Mouse (Mus musculus): Measurements from ENCODE around the gene Polrmt. TPM values are rescaled to one million over a fixed set of nuclear protein-coding genes. Genes with fewer than 3 reads are reported as not detected.

Gene Polrmt
- polyA plus RNA-seq, 1 experiment from 2014 or later = 54.0 TPM

- Histone ChIP-seq H3K4me1 (replicated peaks) (peaks cover 25% of the 10 kb centered on the region), H3K27me3 (no peaks in the 10 kb centered on the region), H3K36me3 (no peaks in the 10 kb centered on the region), H3K4me2 (peak overlapping the region; percentile 40), H3K4me3 (replicated peaks) (no peak overlapping the region), H3K9me3 (0 out of 2 replicates have a peak, but pooled peaks cover 7% of the 10 kb centered on the region), H3K27ac (peak overlapping the region; percentile 90), H3K9ac (replicated peaks) (no peak overlapping the region)
- ATAC-seq (ENCODE audit: insufficient number of reproducible peaks, insufficient read depth, low FRiP score, low TSS enrichment, low read depth) = 0 out of 2 replicates have a peak, but pooled peaks have one; percentile 33
- 41% methylated on average over 9 of the region's 9 CpGs for WGBS
Observed at GRCm38 (mm10) chr10:79696129-79696651, 50.2 kb downstream of the Polrmt start.

- H3K4me3 ChIP-seq (replicated peaks) = no peak overlapping the region
- H3K4me2 ChIP-seq = peak overlapping the region; percentile 40
- H3K9me3 ChIP-seq = 0 out of 2 replicates have a peak, but pooled peaks cover 7% of the 10 kb centered on the region
- peak overlapping the region; percentile 90 for H3K27ac ChIP-seq
- ATAC-seq (ENCODE audit: insufficient number of reproducible peaks, insufficient read depth, low FRiP score, low TSS enrichment, low read depth) = no peak
- no peaks in the 10 kb centered on the region for H3K27me3 ChIP-seq
- H3K36me3 ChIP-seq = no peaks in the 10 kb centered on the region
- H3K9ac ChIP-seq (replicated peaks) = no peak overlapping the region
- H3K4me1 ChIP-seq (replicated peaks) = peaks cover 18% of the 10 kb centered on the region
- 67% methylated on average over 13 of the region's 13 CpGs for WGBS
Observed at GRCm38 (mm10) chr10:79695231-79696128, 50.9 kb downstream of the Polrmt start.

GRCm38 (mm10) chr10:79694379-79694655 lies 52.1 kb downstream of the Polrmt start:
- H3K36me3 ChIP-seq = peaks cover 5% of the 10 kb centered on the region
- H3K4me1 ChIP-seq (replicated peaks) = peaks cover 18% of the 10 kb centered on the region
- 0 out of 2 replicates have a peak, but pooled peaks cover 7% of the 10 kb centered on the region for H3K9me3 ChIP-seq
- WGBS = 84% methylated on average over 6 of the region's 6 CpGs
- no peak overlapping the region for H3K9ac ChIP-seq (replicated peaks)
- no peak overlapping the region for H3K4me2 ChIP-seq
- ATAC-seq (ENCODE audit: insufficient number of reproducible peaks, insufficient read depth, low FRiP score, low TSS enrichment, low read depth) = no peak
- no peak overlapping the region for H3K27ac ChIP-seq
- no peaks in the 10 kb centered on the region for H3K27me3 ChIP-seq
- no peak overlapping the region for H3K4me3 ChIP-seq (replicated peaks)

GRCm38 (mm10) chr10:79693580-79694378 lies 52.6 kb downstream of the Polrmt start:
- ATAC-seq (ENCODE audit: insufficient number of reproducible peaks, insufficient read depth, low FRiP score, low TSS enrichment, low read depth) = no peak
- Histone ChIP-seq H3K9me3 (0 out of 2 replicates have a peak, but pooled peaks cover 7% of the 10 kb centered on the region), H3K4me3 (replicated peaks) (no peak overlapping the region), H3K36me3 (peaks cover 11% of the 10 kb centered on the region), H3K9ac (replicated peaks) (no peak overlapping the region), H3K4me2 (no peak overlapping the region), H3K4me1 (replicated peaks) (peaks cover 18% of the 10 kb centered on the region), H3K27ac (no peak overlapping the region), H3K27me3 (no peaks in the 10 kb centered on the region)
- WGBS = 75% methylated on average over 12 of the region's 12 CpGs

- Histone ChIP-seq H3K27ac (no peak overlapping the region), H3K36me3 (peaks cover 28% of the 10 kb centered on the region), H3K4me3 (replicated peaks) (no peak overlapping the region), H3K9me3 (0 out of 2 replicates have a peak, but pooled peaks cover 7% of the 10 kb centered on the region), H3K4me2 (no peak overlapping the region), H3K9ac (replicated peaks) (no peak overlapping the region), H3K4me1 (replicated peaks) (peaks cover 18% of the 10 kb centered on the region), H3K27me3 (no peaks in the 10 kb centered on the region)
- ATAC-seq (ENCODE audit: insufficient number of reproducible peaks, insufficient read depth, low FRiP score, low TSS enrichment, low read depth) = no peak
- WGBS = 96% methylated on average over 2 of the region's 2 CpGs
Observed at GRCm38 (mm10) chr10:79691986-79692548, 54.3 kb downstream of the Polrmt start.

- no peak for ATAC-seq (ENCODE audit: insufficient number of reproducible peaks, insufficient read depth, low FRiP score, low TSS enrichment, low read depth)
- Histone ChIP-seq H3K4me3 (replicated peaks) (no peak overlapping the region), H3K4me1 (replicated peaks) (no peaks in the 10 kb centered on the region; the same call in 1 of the 2 replicates), H3K4me2 (no peak overlapping the region), H3K27ac (no peak overlapping the region), H3K36me3 (peaks cover 57% of the 10 kb centered on the region), H3K9me3 (0 out of 2 replicates have a peak, but pooled peaks cover 7% of the 10 kb centered on the region), H3K27me3 (no peaks in the 10 kb centered on the region), H3K9ac (replicated peaks) (no peak overlapping the region)
- 97% methylated on average over 3 of the region's 3 CpGs for WGBS
Observed at GRCm38 (mm10) chr10:79689178-79689577, 57.2 kb downstream of the Polrmt start.

- H3K9ac ChIP-seq (replicated peaks) = no peak within 1 kb of the TSS
- H3K9me3 ChIP-seq = 0 out of 2 replicates have a peak, but pooled peaks cover 7% of the 10 kb centered on the region
- no peak within 1 kb of the TSS for H3K27ac ChIP-seq
- no peak within 1 kb of the TSS for H3K4me3 ChIP-seq (replicated peaks)
- H3K4me2 ChIP-seq = no peak within 1 kb of the TSS
- H3K4me1 ChIP-seq (replicated peaks) = peaks cover 4% of the 10 kb centered on the region
- H3K27me3 ChIP-seq = no peaks in the 10 kb centered on the region
- H3K36me3 ChIP-seq = peaks cover 59% of the 10 kb centered on the region
- WGBS = 80% methylated on average over 4 of the region's 4 CpGs
- ATAC-seq (ENCODE audit: insufficient number of reproducible peaks, insufficient read depth, low FRiP score, low TSS enrichment, low read depth) = no peak
Observed at GRCm38 (mm10) chr10:79688720-79689119, 57.7 kb downstream of the Polrmt start, which contains the start of gene Gzmm. Gene Gzmm (plus strand): TSS chr10:79689020.

- Histone ChIP-seq H3K27me3 (no peaks in the 10 kb centered on the region), H3K4me2 (no peak overlapping the region), H3K4me3 (replicated peaks) (no peak overlapping the region), H3K36me3 (peaks cover 59% of the 10 kb centered on the region), H3K9ac (replicated peaks) (no peak overlapping the region), H3K4me1 (replicated peaks) (peaks cover 13% of the 10 kb centered on the region), H3K27ac (no peak overlapping the region), H3K9me3 (0 out of 2 replicates have a peak, but pooled peaks cover 7% of the 10 kb centered on the region)
- ATAC-seq (ENCODE audit: insufficient number of reproducible peaks, insufficient read depth, low FRiP score, low TSS enrichment, low read depth) = no peak
- WGBS = 98% methylated on average over 6 of the region's 6 CpGs
Observed at GRCm38 (mm10) chr10:79687513-79687912, 58.9 kb downstream of the Polrmt start.

- no peak overlapping the region for H3K4me2 ChIP-seq
- H3K27me3 ChIP-seq = no peaks in the 10 kb centered on the region
- H3K4me3 ChIP-seq (replicated peaks) = no peak overlapping the region
- peaks cover 59% of the 10 kb centered on the region for H3K36me3 ChIP-seq
- no peak overlapping the region for H3K27ac ChIP-seq
- peaks cover 13% of the 10 kb centered on the region for H3K4me1 ChIP-seq (replicated peaks)
- 0 out of 2 replicates have a peak, but pooled peaks cover under 1% of the 10 kb centered on the region for H3K9me3 ChIP-seq
- no peak overlapping the region for H3K9ac ChIP-seq (replicated peaks)
- ATAC-seq (ENCODE audit: insufficient number of reproducible peaks, insufficient read depth, low FRiP score, low TSS enrichment, low read depth) = no peak
- 95% methylated on average over 1 of the region's 1 CpGs for WGBS
Observed at GRCm38 (mm10) chr10:79686691-79687090, 59.7 kb downstream of the Polrmt start.

GRCm38 (mm10) chr10:79686219-79686618 lies 60.2 kb downstream of the Polrmt start:
- Histone ChIP-seq H3K4me2 (no peak overlapping the region), H3K4me3 (replicated peaks) (no peak overlapping the region), H3K9ac (replicated peaks) (no peak overlapping the region), H3K9me3 (no peaks in the 10 kb centered on the region), H3K4me1 (replicated peaks) (peaks cover 14% of the 10 kb centered on the region), H3K36me3 (peaks cover 59% of the 10 kb centered on the region), H3K27ac (no peak overlapping the region), H3K27me3 (no peaks in the 10 kb centered on the region)
- ATAC-seq (ENCODE audit: insufficient number of reproducible peaks, insufficient read depth, low FRiP score, low TSS enrichment, low read depth) = no peak
- 85% methylated on average over 2 of the region's 2 CpGs for WGBS
